Mouse (Mus musculus) frontal cortex, postnatal 25 days (tissue): ENCODE measurements around the gene Atrn.
"Not testable (repeated sequence)": the region's sequence is repeated elsewhere in the genome, so short reads cannot be mapped to it uniquely, and the experiment has no call there.

ENCODE experiments used
- DNase-seq, 2 experiments: peaks; one replicate each; pipeline ENCODE4 v3.0.0; 2022; ENCODE audit warnings: low spot score in 2 of 2

Atrn gene

GRCm38 (mm10) chr2:130958906-130959305 is 52.6 kb downstream of the Atrn start:
- DNase-seq, result no peak

- DNase-seq, result no peak
These were observed 55.6 kb downstream of the Atrn start for GRCm38 (mm10) chr2:130961851-130962250.

- no peak for DNase-seq
These were observed 58.7 kb downstream of the Atrn start for GRCm38 (mm10) chr2:130965042-130965441.

- no peak for DNase-seq
These were observed 64.7 kb downstream of the Atrn start for GRCm38 (mm10) chr2:130971030-130971429.

DNA sequence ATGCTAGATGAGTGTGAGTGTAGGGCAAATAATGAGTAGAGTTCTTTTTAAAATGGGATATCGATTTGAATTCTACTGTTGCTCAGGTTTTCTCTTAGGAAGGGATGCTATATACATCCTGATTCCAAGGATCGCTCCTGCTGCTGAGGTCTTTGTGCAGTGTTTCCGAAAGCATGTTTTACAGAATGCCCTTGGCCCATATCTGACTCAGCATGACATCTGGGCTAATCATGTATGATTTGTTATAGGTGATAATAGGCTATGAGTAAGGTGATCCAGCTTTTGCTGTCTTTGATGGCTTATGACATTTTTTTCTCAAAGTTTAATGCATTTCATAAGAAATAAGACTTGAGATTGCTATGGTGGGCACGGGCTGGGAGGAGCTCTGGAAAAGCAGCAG is 66.1 kb downstream of the Atrn start:
- DNase-seq, result no peak

- DNase-seq, result no peak
These were observed 68.6 kb downstream of the Atrn start for GRCm38 (mm10) chr2:130974928-130975327.

DNA sequence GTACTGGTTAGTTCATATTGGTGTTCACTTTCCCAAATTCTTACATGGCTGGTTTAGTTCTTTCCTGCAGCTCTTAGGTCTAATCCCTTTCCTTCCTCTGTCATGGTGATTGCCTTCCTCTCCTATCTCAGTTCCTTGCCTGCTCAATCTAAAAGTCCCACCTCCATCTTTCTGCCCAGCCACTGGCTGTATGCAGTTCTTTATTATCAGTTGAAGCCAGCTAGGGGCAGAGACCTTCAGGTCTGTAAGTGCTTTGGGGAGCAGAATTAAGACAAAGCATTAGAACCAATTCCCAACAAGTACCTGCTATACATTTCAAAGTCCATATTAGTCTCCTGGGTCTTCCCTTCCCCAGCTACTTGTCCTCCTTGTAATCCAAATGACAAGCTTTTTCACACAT is 71.3 kb downstream of the Atrn start:
- DNase-seq, result no peak

DNA sequence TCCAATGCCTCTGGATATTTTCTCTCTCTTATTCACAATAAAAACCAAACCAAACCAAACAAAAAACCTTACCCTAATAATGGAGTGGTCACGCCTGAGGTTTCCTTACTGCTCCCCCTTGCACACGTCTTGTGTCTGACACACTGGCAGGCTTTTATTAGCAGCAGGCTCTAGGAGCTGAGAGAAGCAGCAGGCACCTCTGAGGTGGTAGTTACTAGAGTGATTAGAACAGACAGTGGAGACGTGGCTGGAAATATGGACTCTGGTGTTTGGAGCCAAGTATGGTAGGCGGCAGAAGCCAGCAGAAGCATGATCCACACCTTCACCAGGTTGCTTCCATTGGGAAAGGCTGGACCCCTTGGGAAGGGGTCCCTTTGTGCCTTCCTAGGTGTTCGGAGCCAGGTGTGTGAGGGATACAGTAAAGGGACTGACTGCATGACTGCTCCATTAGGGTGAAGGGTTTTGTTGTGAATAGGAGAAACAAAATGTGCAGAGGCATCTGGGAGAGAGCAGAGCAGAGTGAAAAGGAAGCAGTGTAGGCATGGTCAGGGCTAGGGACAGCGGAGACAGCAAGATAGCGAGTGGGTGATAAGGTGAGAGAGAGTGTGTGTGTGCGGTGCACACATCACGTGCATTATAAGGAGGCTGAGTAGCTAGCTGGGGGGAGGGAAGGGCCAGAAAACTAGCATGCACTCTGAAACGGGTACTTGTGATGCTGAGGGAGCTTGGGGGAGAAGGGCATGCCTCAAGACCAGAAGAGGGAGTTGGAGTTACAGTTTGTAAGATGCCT is 72.0 kb downstream of the Atrn start:
- no peak for DNase-seq

GRCm38 (mm10) chr2:130979138-130979537 is 72.8 kb downstream of the Atrn start:
- DNase-seq, result no peak

- DNase-seq, result no peak
These were observed 86.5 kb downstream of the Atrn start for GRCm38 (mm10) chr2:130992818-130993217.

- no peak for DNase-seq
These were observed 102.8 kb downstream of the Atrn start for GRCm38 (mm10) chr2:131009123-131009522.

GRCm38 (mm10) chr2:131010566-131010965 is 104.3 kb downstream of the Atrn start:
- DNase-seq, result no peak

DNA sequence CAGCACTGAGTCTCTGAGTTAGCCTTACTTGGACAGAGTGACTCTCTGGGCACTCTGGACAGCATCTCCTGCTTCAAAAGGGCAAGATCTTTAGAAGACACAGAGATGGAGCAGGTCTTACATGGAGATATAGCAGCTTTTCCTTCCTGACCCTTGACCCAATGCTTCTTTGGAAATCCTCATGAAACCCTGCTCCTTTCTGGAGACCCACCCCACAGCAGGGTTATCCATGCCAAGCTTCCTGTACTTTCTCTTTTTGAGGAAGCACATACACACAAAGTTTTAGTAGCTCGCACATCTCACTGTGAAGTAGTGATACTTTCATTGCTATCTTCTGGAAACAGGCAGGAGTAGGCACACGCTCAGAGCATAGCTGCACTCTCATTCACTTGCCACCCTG is 118.9 kb downstream of the Atrn start:
- no peak for DNase-seq

- no peak for DNase-seq
These were observed 120.6 kb downstream of the Atrn start for GRCm38 (mm10) chr2:131026941-131027340.

GRCm38 (mm10) chr2:131029065-131029935 is 123.0 kb downstream of the Atrn start:
- no peak for DNase-seq

- no peak for DNase-seq
These were observed 124.3 kb downstream of the Atrn start for GRCm38 (mm10) chr2:131030561-131030960.

GRCm38 (mm10) chr2:131030998-131031397 is 124.7 kb downstream of the Atrn start:
- no peak for DNase-seq

GRCm38 (mm10) chr2:131031406-131031805 is 125.1 kb downstream of the Atrn start:
- not testable (repeated sequence) for DNase-seq

GRCm38 (mm10) chr2:131036343-131036742 is 130.0 kb downstream of the Atrn start:
- no peak for DNase-seq

- no peak for DNase-seq
These were observed 130.5 kb downstream of the Atrn start for GRCm38 (mm10) chr2:131036757-131037156.

DNA sequence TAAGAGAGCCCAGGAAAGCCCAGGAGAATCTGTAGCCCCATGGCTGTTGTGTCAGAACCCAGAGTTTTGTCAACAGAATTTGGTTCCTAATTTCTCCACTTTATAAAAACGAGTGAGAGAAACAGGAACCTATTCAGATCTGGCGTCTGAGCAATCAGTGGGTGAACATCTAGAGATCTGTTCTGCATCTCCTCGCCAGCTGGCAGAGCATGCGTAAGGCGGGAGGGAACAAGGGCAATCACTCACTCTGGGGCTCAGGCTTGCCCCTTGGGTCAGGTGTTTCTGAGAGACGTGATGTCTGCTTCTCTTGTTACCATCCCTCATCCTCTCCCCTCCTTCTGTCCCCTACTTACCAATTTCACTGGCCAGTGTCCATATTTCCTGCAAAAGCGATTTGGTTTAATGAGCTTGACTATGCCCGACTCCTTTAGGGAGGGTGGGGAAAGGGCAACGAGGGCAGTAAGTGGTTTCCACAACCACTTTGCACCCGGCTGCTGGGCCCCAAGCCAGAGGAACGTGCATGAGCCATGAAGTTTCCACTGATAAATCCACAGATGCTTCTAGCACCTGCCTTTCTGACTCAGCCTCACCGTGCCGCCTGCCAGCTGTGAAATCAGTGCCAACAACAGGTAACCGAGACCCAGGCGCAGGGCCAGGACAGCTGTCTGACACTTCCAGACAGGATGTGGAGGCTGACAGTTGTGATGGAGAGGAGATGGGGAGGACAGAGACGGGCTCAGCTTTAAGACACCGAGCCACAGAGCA is 131.1 kb downstream of the Atrn start:
- no peak for DNase-seq

GRCm38 (mm10) chr2:131038197-131038596 is 131.9 kb downstream of the Atrn start:
- no peak for DNase-seq
